Mouse (Mus musculus) left cerebral cortex, adult 18-20 months (tissue): ENCODE results near the gene Pdcd4. TPM values are rescaled to one million over a fixed set of nuclear protein-coding genes. Genes with fewer than 3 reads are reported as not detected.

Source experiments
- DNase-seq, 2 experiments: peaks; one replicate each; pipeline ENCODE4 v3.0.0; 2021 to 2022; ENCODE audit warnings: low spot score in 2 of 2, mixed read lengths in 1 of 2
- total RNA-seq, 2 experiments: library from RNA; stranded (reverse); gene quantifications; 2 replicates each; pipeline ENCODE4 v1.2.3; 2021

Gene Pdcd4
- total RNA-seq, 2 experiments from 2014 or later, result 103 to 115 TPM

- no peak for DNase-seq
Measured at GRCm38 (mm10) chr19:53869427-53870385, 22.3 kb upstream of the Pdcd4 start.

- DNase-seq, result no peak
Measured at GRCm38 (mm10) chr19:53870568-53870967, 21.5 kb upstream of the Pdcd4 start.

GRCm38 (mm10) chr19:53871502-53871901 lies 20.5 kb upstream of the Pdcd4 start:
- DNase-seq, result no peak

GRCm38 (mm10) chr19:53872994-53873713 lies 18.9 kb upstream of the Pdcd4 start:
- no peak for DNase-seq

- no peak for DNase-seq
Measured at GRCm38 (mm10) chr19:53875246-53875645, 16.8 kb upstream of the Pdcd4 start.

GRCm38 (mm10) chr19:53877779-53878178 lies 14.3 kb upstream of the Pdcd4 start:
- no peak for DNase-seq

- DNase-seq, result no peak
Measured at GRCm38 (mm10) chr19:53880460-53880859, 11.6 kb upstream of the Pdcd4 start.

- no peak for DNase-seq
Measured at GRCm38 (mm10) chr19:53881786-53882185, 10.2 kb upstream of the Pdcd4 start.

- DNase-seq, result no peak
Measured at GRCm38 (mm10) chr19:53885450-53885849, 6.6 kb upstream of the Pdcd4 start.

- no peak for DNase-seq
Measured at GRCm38 (mm10) chr19:53886576-53887370, 5.3 kb upstream of the Pdcd4 start.

- no peak for DNase-seq
Measured at GRCm38 (mm10) chr19:53887822-53888221, 4.2 kb upstream of the Pdcd4 start.

- DNase-seq, result no peak
Measured at GRCm38 (mm10) chr19:53888331-53888730, 3.7 kb upstream of the Pdcd4 start.

- no peak for DNase-seq
Measured at GRCm38 (mm10) chr19:53889555-53889954, 2.5 kb upstream of the Pdcd4 start.

- DNase-seq, result no peak
Measured at GRCm38 (mm10) chr19:53890274-53890673, 1.8 kb upstream of the Pdcd4 start.

GRCm38 (mm10) chr19:53890781-53891251 lies 1.2 kb upstream of the Pdcd4 start:
- no peak for DNase-seq

- no peak for DNase-seq
Measured at GRCm38 (mm10) chr19:53891569-53891968, 462 bp upstream of the Pdcd4 start.

GRCm38 (mm10) chr19:53892838-53893359 lies 868 bp downstream of the Pdcd4 start:
- no peak for DNase-seq

- no peak for DNase-seq
Measured at GRCm38 (mm10) chr19:53893711-53894171, 1.7 kb downstream of the Pdcd4 start.

GRCm38 (mm10) chr19:53894538-53895121 lies 2.6 kb downstream of the Pdcd4 start:
- no peak for DNase-seq

GRCm38 (mm10) chr19:53898046-53898445 lies 6.0 kb downstream of the Pdcd4 start:
- no peak for DNase-seq
